Mouse (Mus musculus): Measurements from ENCODE around the gene Trmt5.

The Trmt5 gene

DNA sequence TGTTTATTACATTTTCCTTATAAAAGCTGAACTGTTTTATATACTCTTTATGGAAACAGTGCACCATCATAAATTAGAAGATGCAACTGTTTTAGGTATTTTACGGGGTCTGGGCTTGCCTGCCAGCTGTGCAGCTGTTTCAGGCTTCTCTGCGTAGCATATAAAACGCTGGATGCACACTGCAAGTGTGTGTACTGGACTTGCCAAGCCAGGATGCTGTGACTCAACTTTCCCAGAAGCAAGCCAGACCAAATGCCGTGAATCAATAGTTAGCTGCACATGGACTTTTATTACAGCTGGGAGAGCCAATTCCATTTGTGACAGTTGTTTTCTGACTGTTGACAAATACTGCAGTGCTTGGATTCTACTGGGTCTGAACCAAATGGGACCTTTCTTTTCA is 16.6 kb downstream of the Trmt5 start:
- DNase-seq (ENCODE audit: low read depth, low spot score), result peak; percentile 7

- no peak for DNase-seq (ENCODE audit: low read depth, low spot score)
Measured at GRCm38 (mm10) chr12:73269531-73269930, 17.0 kb downstream of the Trmt5 start.

DNA sequence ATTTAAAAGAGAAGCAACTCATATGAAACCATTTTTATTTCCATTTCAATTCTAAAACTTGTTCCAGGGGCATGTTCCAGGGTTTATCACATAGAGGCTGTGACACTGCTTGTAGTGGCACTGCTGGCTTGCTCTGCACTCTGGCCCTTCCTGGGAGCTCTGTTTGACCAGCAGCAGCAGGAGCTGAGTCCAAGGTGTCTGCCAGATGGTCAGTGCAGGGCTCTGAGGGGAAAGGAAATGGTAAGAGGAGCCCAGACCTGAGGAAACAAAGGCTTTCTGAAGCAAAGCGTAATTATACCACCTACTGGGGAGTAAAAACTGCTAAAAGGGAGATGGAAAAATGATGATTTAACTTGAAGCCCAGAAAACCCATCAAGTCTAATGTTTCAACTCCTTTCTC is 18.0 kb downstream of the Trmt5 start:
- DNase-seq (ENCODE audit: low read depth, low spot score), result peak; percentile 40

- DNase-seq (ENCODE audit: low read depth, low spot score), result no peak
Measured at GRCm38 (mm10) chr12:73266597-73266996, 19.9 kb downstream of the Trmt5 start.

GRCm38 (mm10) chr12:73265381-73265978 is 21.0 kb downstream of the Trmt5 start:
- no peak for DNase-seq (ENCODE audit: low read depth, low spot score)

DNA sequence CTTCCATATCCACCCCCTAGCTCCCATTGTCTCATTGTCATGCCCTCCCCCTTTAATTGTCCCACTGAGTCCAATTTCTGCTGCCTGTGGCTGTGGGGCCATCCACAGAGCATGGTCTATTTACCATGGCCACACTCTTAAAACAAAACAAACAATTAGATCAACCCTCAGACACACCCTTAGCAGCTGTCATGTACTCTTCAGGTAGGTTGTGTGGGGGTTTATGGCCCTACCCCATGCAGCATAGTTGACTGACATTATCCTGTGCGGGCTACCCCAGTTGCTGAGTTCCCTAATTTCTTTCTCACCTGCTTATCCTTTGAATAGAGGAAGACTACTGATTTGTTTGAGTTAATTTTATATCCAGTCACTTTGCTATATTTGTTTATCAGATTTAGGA is 26.2 kb downstream of the Trmt5 start:
- DNase-seq (ENCODE audit: low read depth, low spot score), result no peak

DNA sequence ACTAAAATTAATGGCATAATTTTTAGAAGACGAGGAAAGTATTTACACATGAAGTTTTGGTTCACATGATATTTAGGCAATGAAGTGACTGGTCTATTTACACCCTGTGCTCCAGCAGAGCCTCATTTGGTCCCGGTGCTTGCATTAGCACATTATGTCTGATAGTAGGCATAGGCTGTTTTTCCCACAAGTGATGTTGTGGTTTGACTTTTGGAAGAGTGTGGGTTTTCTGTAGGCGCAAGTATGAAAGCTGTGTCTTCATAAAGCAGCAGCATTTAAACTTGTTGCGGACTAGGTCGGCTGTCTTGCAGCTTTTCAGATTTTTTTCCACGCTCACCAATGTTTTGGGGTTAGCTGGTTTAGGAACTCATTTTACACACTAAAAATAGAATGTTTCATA is 27.2 kb downstream of the Trmt5 start:
- peak; percentile 14 for DNase-seq (ENCODE audit: low read depth, low spot score)

DNA sequence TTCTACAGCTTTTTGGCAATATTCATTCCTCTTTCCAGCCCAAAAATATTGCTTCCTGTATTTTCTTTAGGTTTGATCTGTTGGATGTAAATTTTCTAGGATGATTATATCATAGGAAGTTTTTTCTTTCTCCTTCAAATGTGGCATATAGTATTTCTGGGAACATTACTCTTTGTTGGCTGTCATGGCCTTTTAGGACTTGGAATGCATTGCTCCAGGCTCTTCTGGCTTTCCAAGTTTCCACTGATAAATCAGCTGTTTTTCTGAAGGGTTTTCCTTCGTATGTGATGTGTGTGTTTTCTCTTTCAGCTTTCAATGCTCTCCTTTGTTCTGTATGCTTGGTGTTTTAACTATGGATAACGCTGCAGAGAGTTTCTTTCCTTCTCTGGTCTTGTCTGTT is 31.5 kb downstream of the Trmt5 start:
- DNase-seq (ENCODE audit: low read depth, low spot score), result no peak

DNA sequence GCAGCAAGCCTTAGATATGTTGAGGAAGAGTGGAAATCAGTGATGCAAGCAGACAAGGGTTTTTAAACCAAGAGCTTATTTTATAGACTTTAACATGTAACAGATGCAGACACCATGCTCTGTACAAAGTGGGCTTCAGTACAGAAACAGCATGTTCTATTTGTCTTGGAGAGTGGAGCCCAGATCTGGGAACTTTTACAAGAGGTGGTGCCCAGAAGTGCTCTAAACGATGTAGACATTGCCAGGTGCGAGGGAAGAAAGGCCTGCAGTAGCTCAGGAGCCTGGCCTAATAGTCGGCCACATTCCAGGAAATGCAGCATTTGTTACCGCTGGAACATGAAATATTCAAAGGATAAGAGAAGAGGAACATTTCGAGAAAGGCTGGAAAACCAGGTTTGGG is 40.8 kb downstream of the Trmt5 start:
- no peak for DNase-seq (ENCODE audit: low read depth, low spot score)

DNA sequence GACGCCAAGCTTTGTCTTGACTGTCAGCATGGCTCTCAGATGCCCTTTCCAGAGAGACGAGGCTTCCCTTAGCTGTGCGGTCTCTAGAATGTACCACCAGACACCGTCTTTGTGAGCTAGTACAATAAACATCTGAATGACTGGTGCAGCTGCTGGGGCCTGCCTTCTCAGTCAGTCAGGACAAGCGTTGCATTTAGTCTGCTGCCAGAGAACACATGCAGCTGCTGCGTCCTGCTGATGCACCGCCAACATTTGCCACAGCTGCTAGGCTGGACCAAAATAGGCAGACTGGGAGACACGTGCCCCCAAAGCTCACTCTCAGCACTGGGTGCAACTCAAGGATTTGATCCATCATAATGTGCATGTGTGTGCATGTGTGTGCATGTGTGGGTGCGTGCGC is 44.5 kb downstream of the Trmt5 start:
- DNase-seq (ENCODE audit: low read depth, low spot score), result peak; percentile 93

GRCm38 (mm10) chr12:73232586-73232985 is 53.9 kb downstream of the Trmt5 start:
- DNase-seq (ENCODE audit: low read depth, low spot score), result no peak

DNA sequence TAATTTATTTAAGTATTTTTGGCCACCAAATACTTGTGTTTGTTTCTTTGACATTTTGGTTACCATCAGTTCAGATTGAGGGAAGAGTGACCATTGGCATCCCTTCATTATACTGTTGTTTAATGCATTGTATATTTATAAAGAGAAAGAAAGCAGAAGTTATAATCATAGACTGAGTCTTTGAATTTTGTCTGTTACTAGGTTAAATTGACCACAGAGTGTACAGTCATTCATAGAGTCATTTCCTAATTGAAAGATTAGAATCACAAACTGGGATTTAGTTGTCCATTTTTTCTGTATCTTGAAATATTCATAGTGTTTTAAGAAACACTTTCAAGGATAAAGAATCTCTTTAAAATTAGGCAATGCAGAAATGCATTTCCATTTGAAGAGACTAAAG is 55.0 kb downstream of the Trmt5 start:
- no peak for DNase-seq (ENCODE audit: low read depth, low spot score)

- DNase-seq (ENCODE audit: low read depth, low spot score), result no peak
Measured at GRCm38 (mm10) chr12:73230196-73230595, 56.3 kb downstream of the Trmt5 start.

Measured in brain, adult 2 months (tissue).